Mouse (Mus musculus): ENCODE measurements around the gene Fgfr2.

The Fgfr2 gene

GRCm38 (mm10) chr7:133008663-133009062 is 114.5 kb downstream of the Fgfr2 start:
- DNase-seq (ENCODE audit: low read depth, low spot score) = no peak

- no peak for DNase-seq (ENCODE audit: low read depth, low spot score)
Measured at GRCm38 (mm10) chr7:133007343-133007742, 115.8 kb downstream of the Fgfr2 start.

GRCm38 (mm10) chr7:133005772-133006171 is 117.4 kb downstream of the Fgfr2 start:
- no peak for DNase-seq (ENCODE audit: low read depth, low spot score)

- DNase-seq (ENCODE audit: low read depth, low spot score) = peak; percentile 83
Measured at GRCm38 (mm10) chr7:133003421-133003820, 119.7 kb downstream of the Fgfr2 start.

- no peak for DNase-seq (ENCODE audit: low read depth, low spot score)
Measured at GRCm38 (mm10) chr7:133002271-133002670, 120.9 kb downstream of the Fgfr2 start.

GRCm38 (mm10) chr7:133001388-133001787 is 121.8 kb downstream of the Fgfr2 start:
- no peak for DNase-seq (ENCODE audit: low read depth, low spot score)

- no peak for DNase-seq (ENCODE audit: low read depth, low spot score)
Measured at GRCm38 (mm10) chr7:132999061-132999460, 124.1 kb downstream of the Fgfr2 start.

- no peak for DNase-seq (ENCODE audit: low read depth, low spot score)
Measured at GRCm38 (mm10) chr7:132998639-132999038, 124.5 kb downstream of the Fgfr2 start.

GRCm38 (mm10) chr7:132996391-132996790 is 126.8 kb downstream of the Fgfr2 start:
- DNase-seq (ENCODE audit: low read depth, low spot score) = no peak

- DNase-seq (ENCODE audit: low read depth, low spot score) = no peak
Measured at GRCm38 (mm10) chr7:132994628-132995191, 128.4 kb downstream of the Fgfr2 start.

- no peak for DNase-seq (ENCODE audit: low read depth, low spot score)
Measured at GRCm38 (mm10) chr7:132994120-132994519, 129.0 kb downstream of the Fgfr2 start.

- peak; percentile 89 for DNase-seq (ENCODE audit: low read depth, low spot score)
Measured at GRCm38 (mm10) chr7:132992967-132993615, 130.1 kb downstream of the Fgfr2 start.

GRCm38 (mm10) chr7:132991240-132991900 is 131.8 kb downstream of the Fgfr2 start:
- peak; percentile 66 for DNase-seq (ENCODE audit: low read depth, low spot score)

- no peak for DNase-seq (ENCODE audit: low read depth, low spot score)
Measured at GRCm38 (mm10) chr7:132989839-132990238, 133.3 kb downstream of the Fgfr2 start.

GRCm38 (mm10) chr7:132982639-132983038 is 140.5 kb downstream of the Fgfr2 start:
- DNase-seq (ENCODE audit: low read depth, low spot score) = no peak

GRCm38 (mm10) chr7:132977981-132978380 is 145.2 kb downstream of the Fgfr2 start:
- no peak for DNase-seq (ENCODE audit: low read depth, low spot score)

- DNase-seq (ENCODE audit: low read depth, low spot score) = no peak
Measured at GRCm38 (mm10) chr7:132976079-132976478, 147.1 kb downstream of the Fgfr2 start.

- DNase-seq (ENCODE audit: low read depth, low spot score) = no peak
Measured at GRCm38 (mm10) chr7:132972079-132972478, 151.1 kb downstream of the Fgfr2 start.

GRCm38 (mm10) chr7:132965707-132966106 is 157.4 kb downstream of the Fgfr2 start:
- DNase-seq (ENCODE audit: low read depth, low spot score) = no peak

GRCm38 (mm10) chr7:132964395-132964794 is 158.8 kb downstream of the Fgfr2 start:
- peak; percentile 18 for DNase-seq (ENCODE audit: low read depth, low spot score)

GRCm38 (mm10) chr7:132950613-132951012 is 172.5 kb downstream of the Fgfr2 start:
- DNase-seq (ENCODE audit: low read depth, low spot score) = peak; percentile 13

- no peak for DNase-seq (ENCODE audit: low read depth, low spot score)
Measured at GRCm38 (mm10) chr7:132949968-132950367, 173.2 kb downstream of the Fgfr2 start.

- no peak for DNase-seq (ENCODE audit: low read depth, low spot score)
Measured at GRCm38 (mm10) chr7:132940569-132940968, 182.6 kb downstream of the Fgfr2 start.
